Mouse (Mus musculus): Measurements from ENCODE around the gene Rpl41. TPM values are rescaled to one million over a fixed set of nuclear protein-coding genes. Genes with fewer than 3 reads are reported as not detected.

Gene Rpl41
- polyA plus RNA-seq (2012; rRNA removed): 2,450 and 2,465 TPM in 2 replicates

GRCm38 (mm10) chr10:128548947-128549681 is at the start of gene Rpl41:
TSS of gene Rpl41 (minus strand) at chr10:128549305.
- peak; percentile 85 for DNase-seq (ENCODE audit: low read depth, low spot score)
- WGBS: under 1% methylated on average over 31 of the region's 31 CpGs

GRCm38 (mm10) chr10:128598476-128598875 is 49.4 kb upstream of the Rpl41 start:
- WGBS: 28% methylated on average over 2 of the region's 2 CpGs
- no peak for DNase-seq (ENCODE audit: low read depth, low spot score)

- DNase-seq (ENCODE audit: low read depth, low spot score): no peak
- 69% methylated on average over 5 of the region's 5 CpGs for WGBS
Measured at GRCm38 (mm10) chr10:128592797-128593196, 43.7 kb upstream of the Rpl41 start.

GRCm38 (mm10) chr10:128591436-128591835 is 42.3 kb upstream of the Rpl41 start:
- 79% methylated on average over 6 of the region's 6 CpGs for WGBS
- DNase-seq (ENCODE audit: low read depth, low spot score): no peak

GRCm38 (mm10) chr10:128590193-128590690 is 41.1 kb upstream of the Rpl41 start:
- under 1% methylated on average over 43 of the region's 43 CpGs for WGBS
- no peak for DNase-seq (ENCODE audit: low read depth, low spot score)

- WGBS: under 1% methylated on average over 43 of the region's 43 CpGs
- peak; percentile 71 for DNase-seq (ENCODE audit: low read depth, low spot score)
Measured at GRCm38 (mm10) chr10:128589464-128590192, 40.5 kb upstream of the Rpl41 start, which contains the start of gene Erbb3. TSS of gene Erbb3 (minus strand) at chr10:128589652.

- no peak for DNase-seq (ENCODE audit: low read depth, low spot score)
- 3% methylated on average over 23 of the region's 23 CpGs for WGBS
Measured at GRCm38 (mm10) chr10:128588775-128589463, 39.8 kb upstream of the Rpl41 start.

GRCm38 (mm10) chr10:128588136-128588535 is 39.0 kb upstream of the Rpl41 start:
- no peak for DNase-seq (ENCODE audit: low read depth, low spot score)
- WGBS: 32% methylated on average over 1 of the region's 1 CpGs

- peak; percentile 88 for DNase-seq (ENCODE audit: low read depth, low spot score)
- WGBS: 18% methylated on average over 8 of the region's 8 CpGs
Measured at GRCm38 (mm10) chr10:128587697-128588096, 38.6 kb upstream of the Rpl41 start.

GRCm38 (mm10) chr10:128587120-128587519 is 38.0 kb upstream of the Rpl41 start:
- no peak for DNase-seq (ENCODE audit: low read depth, low spot score)
- WGBS: 14% methylated on average over 4 of the region's 4 CpGs

GRCm38 (mm10) chr10:128586546-128586945 is 37.4 kb upstream of the Rpl41 start:
- WGBS: 13% methylated on average over 1 of the region's 1 CpGs
- DNase-seq (ENCODE audit: low read depth, low spot score): no peak

- DNase-seq (ENCODE audit: low read depth, low spot score): peak; percentile 94
- WGBS: 6% methylated on average over 4 of the region's 4 CpGs
Measured at GRCm38 (mm10) chr10:128584386-128584785, 35.3 kb upstream of the Rpl41 start.

GRCm38 (mm10) chr10:128583644-128584043 is 34.5 kb upstream of the Rpl41 start:
- DNase-seq (ENCODE audit: low read depth, low spot score): peak; percentile 87
- 17% methylated on average over 7 of the region's 7 CpGs for WGBS

GRCm38 (mm10) chr10:128579731-128580130 is 30.6 kb upstream of the Rpl41 start:
- WGBS: 42% methylated on average over 4 of the region's 4 CpGs
- no peak for DNase-seq (ENCODE audit: low read depth, low spot score)

- 27% methylated on average over 3 of the region's 3 CpGs for WGBS
- peak; percentile 87 for DNase-seq (ENCODE audit: low read depth, low spot score)
Measured at GRCm38 (mm10) chr10:128579298-128579697, 30.2 kb upstream of the Rpl41 start.

- no peak for DNase-seq (ENCODE audit: low read depth, low spot score)
- 59% methylated on average over 11 of the region's 11 CpGs for WGBS
Measured at GRCm38 (mm10) chr10:128578330-128578729, 29.2 kb upstream of the Rpl41 start.

- no peak for DNase-seq (ENCODE audit: low read depth, low spot score)
- 92% methylated on average over 2 of the region's 2 CpGs for WGBS
Measured at GRCm38 (mm10) chr10:128575063-128575462, 26.0 kb upstream of the Rpl41 start.

GRCm38 (mm10) chr10:128565788-128566531 is 16.9 kb upstream of the Rpl41 start, which contains the start of gene Pa2g4:
TSS of gene Pa2g4 (minus strand) at chr10:128565987.
- under 1% methylated on average over 58 of the region's 58 CpGs for WGBS

GRCm38 (mm10) chr10:128565206-128565787 is 16.2 kb upstream of the Rpl41 start:
- under 1% methylated on average over 46 of the region's 46 CpGs for WGBS
- DNase-seq (ENCODE audit: low read depth, low spot score): no peak

More at GRCm38 (mm10) chr10:128565788-128566531, 16.9 kb upstream of the Rpl41 start, which contains the start of gene Pa2g4:
- DNase-seq (ENCODE audit: low read depth, low spot score): peak; percentile 96

All from large intestine, adult 2 months (tissue).